Mouse (Mus musculus) CH12.LX (cell line): Measurements from ENCODE around the gene B9d2. TPM values are rescaled to one million over a fixed set of nuclear protein-coding genes. Genes with fewer than 3 reads are reported as not detected.

Experiments used
- DNase-seq: peaks from one replicate; pipeline ENCODE4 v3.0.0-alpha.2; 2013; ENCODE audit errors: extremely low read depth
- H3K27ac ChIP-seq: 2 replicates; pipeline ENCODE4 v1.5.1; 2012; ENCODE audit warnings: low read depth, mild to moderate bottlenecking, control low read depth, moderate library complexity; ENCODE audit not compliant: insufficient read depth
- H3K27me3 ChIP-seq: replicated peaks from 2 replicates; pipeline ENCODE3; 2012; ENCODE audit warnings: inconsistent platforms
- H3K36me3 ChIP-seq, 2 experiments: replicated peaks in 1 of 2; 2 replicates each; pipeline versions ENCODE3 to v1.6.1; 2012; ENCODE audit warnings: inconsistent platforms in 1 of 2, low read length in 1 of 2, mild to moderate bottlenecking in 1 of 2, mixed read lengths in 1 of 2, moderate library complexity in 1 of 2; ENCODE audit not compliant: control insufficient read depth in 1 of 2, insufficient read depth in 1 of 2
- H3K4me1 ChIP-seq, 2 experiments: 2 replicates each; pipeline ENCODE4 v1.6.1; 2012; ENCODE audit warnings: inconsistent platforms in 1 of 2, moderate library complexity in 1 of 2; ENCODE audit not compliant: insufficient read depth in 2 of 2, control insufficient read depth in 1 of 2
- H3K4me2 ChIP-seq: 2 replicates; pipeline ENCODE4 v1.6.1; 2012; ENCODE audit warnings: low read depth, mild to moderate bottlenecking, control low read depth; ENCODE audit not compliant: poor library complexity, insufficient read depth, severe bottlenecking
- H3K4me3 ChIP-seq, 3 experiments: fragments of 150-350 bp in 1 of 3; sonication (generic) in 1 of 3; replicated peaks in 1 of 3; 2 replicates each; pipeline versions ENCODE3 to v1.5.1; 2011 to 2012; ENCODE audit warnings: low read depth in 2 of 3, low read length in 2 of 3, mild to moderate bottlenecking in 2 of 3, moderate library complexity in 2 of 3, control low read depth in 1 of 3, improper control_type of control experiment in 1 of 3, inconsistent platforms in 1 of 3, mixed read lengths in 1 of 3; ENCODE audit not compliant: poor library complexity in 1 of 3
- H3K79me2 ChIP-seq: replicated peaks from 2 replicates; pipeline ENCODE4 v1.6.1; 2012; ENCODE audit warnings: mild to moderate bottlenecking, moderate library complexity; ENCODE audit not compliant: control insufficient read depth, poor library complexity, insufficient read depth, severe bottlenecking; ENCODE audit errors: extremely low read depth
- H3K9ac ChIP-seq: 2 replicates; pipeline ENCODE4 v1.6.1; 2012; ENCODE audit warnings: low read depth, mild to moderate bottlenecking, control low read depth, moderate library complexity; ENCODE audit not compliant: insufficient read depth
- H3K9me3 ChIP-seq: replicated peaks from 2 replicates; pipeline ENCODE3; 2012; ENCODE audit warnings: low read length, inconsistent platforms, mixed read lengths
- BHLHE40 ChIP-seq: IDR thresholded peaks from 2 replicates; pipeline ENCODE4 v1.6.1; 2011; ENCODE audit warnings: mild to moderate bottlenecking, low read depth, low read length, improper control_type of control experiment
- CHD2 ChIP-seq: IDR thresholded peaks from 2 replicates; pipeline ENCODE4 v1.6.1; 2011; ENCODE audit warnings: low read length, improper control_type of control experiment
- CTCF ChIP-seq, 2 experiments: IDR thresholded peaks in 1 of 2; conservative IDR thresholded peaks in 1 of 2; 2 replicates each; pipeline ENCODE4 v1.5.1; 2011 to 2012; ENCODE audit warnings: low read depth in 2 of 2, low read length in 2 of 2, improper control_type of control experiment in 1 of 2, inconsistent platforms in 1 of 2, mild to moderate bottlenecking in 1 of 2, moderate library complexity in 1 of 2
- E2F4 ChIP-seq: IDR thresholded peaks from 2 replicates; pipeline ENCODE4 v1.6.1; 2011; ENCODE audit warnings: low read depth, low read length, improper control_type of control experiment; ENCODE audit not compliant: insufficient replicate concordance
- EP300 ChIP-seq: IDR thresholded peaks from 2 replicates; pipeline ENCODE4 v1.6.1; 2011; ENCODE audit warnings: low read length, improper control_type of control experiment
- ETS1 ChIP-seq: conservative IDR thresholded peaks from 2 replicates; pipeline ENCODE4 v1.6.1; 2012; ENCODE audit warnings: low read depth, mild to moderate bottlenecking, inconsistent platforms, low read length, improper control_type of control experiment, moderate library complexity
- GABPA ChIP-seq: IDR thresholded peaks from 2 replicates; pipeline ENCODE4 v1.6.1; 2012; ENCODE audit warnings: low read depth, low read length, improper control_type of control experiment, inconsistent platforms; ENCODE audit not compliant: insufficient replicate concordance
- HCFC1 ChIP-seq: IDR thresholded peaks from 2 replicates; pipeline ENCODE4 v1.6.1; 2012; ENCODE audit warnings: low read depth, mild to moderate bottlenecking, inconsistent platforms, low read length, improper control_type of control experiment
- JUN ChIP-seq: IDR thresholded peaks from 2 replicates; pipeline ENCODE4 v1.6.1; 2011; ENCODE audit warnings: low read depth, mild to moderate bottlenecking, low read length, improper control_type of control experiment, moderate library complexity; ENCODE audit not compliant: insufficient read depth
- JUND ChIP-seq: conservative IDR thresholded peaks from 2 replicates; pipeline ENCODE4 v1.6.1; 2011; ENCODE audit warnings: low read depth, low read length, improper control_type of control experiment
- MAZ ChIP-seq: IDR thresholded peaks from 2 replicates; pipeline ENCODE4 v1.6.1; 2012; ENCODE audit warnings: low read depth, mild to moderate bottlenecking, inconsistent platforms, low read length, improper control_type of control experiment, moderate library complexity
- MEF2A ChIP-seq: IDR thresholded peaks from 2 replicates; pipeline ENCODE4 v1.6.1; 2014; ENCODE audit warnings: low read depth, mild to moderate bottlenecking, inconsistent platforms, low read length, improper control_type of control experiment, borderline replicate concordance
- MXI1 ChIP-seq: IDR thresholded peaks from 2 replicates; pipeline ENCODE4 v1.6.1; 2011; ENCODE audit warnings: mild to moderate bottlenecking, low read depth, low read length, improper control_type of control experiment
- NELFE ChIP-seq: IDR thresholded peaks from 2 replicates; pipeline ENCODE4 v1.6.1; 2011; ENCODE audit warnings: low read depth, low read length, improper control_type of control experiment
- NRF1 ChIP-seq: IDR thresholded peaks from 2 replicates; pipeline ENCODE4 v1.6.1; 2014; ENCODE audit warnings: low read depth, mild to moderate bottlenecking, inconsistent platforms, low read length, improper control_type of control experiment, moderate library complexity
- PAX5 ChIP-seq: IDR thresholded peaks from 2 replicates; pipeline ENCODE4 v1.6.1; 2012; ENCODE audit warnings: low read length, inconsistent platforms, mixed read lengths
- POLR2A ChIP-seq: IDR thresholded peaks from 2 replicates; pipeline ENCODE4 v1.6.1; 2011; ENCODE audit warnings: low read depth, mild to moderate bottlenecking, improper control_type of control experiment, low read length
- POLR2AphosphoS2 ChIP-seq: IDR thresholded peaks from 2 replicates; pipeline ENCODE4 v1.6.1; 2011; ENCODE audit warnings: low read depth, low read length, improper control_type of control experiment
- RCOR1 ChIP-seq: conservative IDR thresholded peaks from 2 replicates; pipeline ENCODE4 v1.6.1; 2012; ENCODE audit warnings: low read depth, mild to moderate bottlenecking, inconsistent platforms, low read length, improper control_type of control experiment
- SMC3 ChIP-seq: IDR thresholded peaks from 2 replicates; pipeline ENCODE4 v1.6.1; 2011; ENCODE audit warnings: low read depth, low read length, improper control_type of control experiment
- TBP ChIP-seq: conservative IDR thresholded peaks from 2 replicates; pipeline ENCODE4 v1.6.1; 2011; ENCODE audit warnings: low read depth, low read length, improper control_type of control experiment
- TCF12 ChIP-seq: IDR thresholded peaks from 2 replicates; pipeline ENCODE4 v1.6.1; 2014; ENCODE audit warnings: low read depth, mild to moderate bottlenecking, inconsistent platforms, low read length, improper control_type of control experiment
- USF1 ChIP-seq: IDR thresholded peaks from 2 replicates; pipeline ENCODE4 v1.6.1; 2014; ENCODE audit warnings: low read depth, mild to moderate bottlenecking, inconsistent platforms, low read length, improper control_type of control experiment
- USF2 ChIP-seq: conservative IDR thresholded peaks from 2 replicates; pipeline ENCODE4 v1.6.1; 2011; ENCODE audit warnings: low read depth, low read length, improper control_type of control experiment
- ZC3H11A ChIP-seq: IDR thresholded peaks from 2 replicates; pipeline ENCODE4 v1.6.1; 2012; ENCODE audit warnings: low read depth, mild to moderate bottlenecking, inconsistent platforms, low read length, improper control_type of control experiment
- ZKSCAN1 ChIP-seq: IDR thresholded peaks from 2 replicates; pipeline ENCODE4 v1.6.1; 2012; ENCODE audit warnings: low read depth, inconsistent platforms, low read length, improper control_type of control experiment, borderline replicate concordance
- ZMIZ1 ChIP-seq: IDR thresholded peaks from 2 replicates; pipeline ENCODE4 v1.6.1; 2012; ENCODE audit warnings: low read depth, mild to moderate bottlenecking, inconsistent platforms, low read length, improper control_type of control experiment
- ZNF384 ChIP-seq: IDR thresholded peaks from 2 replicates; pipeline ENCODE4 v1.6.1; 2012; ENCODE audit warnings: low read depth, low read length, improper control_type of control experiment, inconsistent platforms
- dilution Hi-C: fragments of 300-500 bp; cut with MboI; formaldehyde crosslinking; loops from 2 replicates; pipeline ENCODE4 v1.14.3; 2020; ENCODE audit warnings: low sequenced_read_pairs; ENCODE audit not compliant: extremely low pct_unique_long_range_greater_than_20kb, extremely low pct_ligation_motif_present
- in situ Hi-C: fragments of 300-500 bp; cut with MboI; formaldehyde crosslinking; loops from 3 replicates; pipeline ENCODE4 v1.14.3; 2019; ENCODE audit warnings: low sequenced_read_pairs, low pct_ligation_motif_present, low pct_unique_long_range_greater_than_20kb, mixed read lengths
- polyA plus RNA-seq: library from polyadenylated mRNA; unstranded; fragments of >175 nt; gene quantifications from 2 replicates; pipeline ENCODE4 v1.2.1, GENCODE M21; 2012; ENCODE audit warnings: low read depth; ENCODE audit not compliant: insufficient read length
- total RNA-seq, 2 experiments: library from RNA; depleted of rRNA; stranded (reverse); fragments of 300-350 nt in 1 of 2; fragments of >200 nt in 1 of 2; gene quantifications; 2 replicates each; pipeline ENCODE4 v1.2.3; 2012 to 2014

Gene B9d2
- total and polyA plus RNA-seq, 3 experiments, result 9.3 to 21.2 (median 15.8) TPM

GRCm38 (mm10) chr7:25669158-25669557 is 11.4 kb upstream of the B9d2 start:
- no peak overlapping the region for H3K9ac ChIP-seq
- H3K4me3 ChIP-seq, result no peak overlapping the region
- H3K4me1 ChIP-seq, result peaks cover 0 to 3% of the 10 kb centered on the region in 2 experiments; a peak in 1 of 4 replicates
- dilution Hi-C loops (no loop called here), in situ Hi-C loops (no loop called here)
- H3K36me3 ChIP-seq, result peaks cover 53 to 79% of the 10 kb centered on the region in 2 experiments
- no peak overlapping the region for H3K27ac ChIP-seq
- TF ChIP-seq USF1 (no peak), HCFC1 (no peak), JUN (no peak), MAZ (no peak), NELFE (no peak), ZKSCAN1 (no peak), RCOR1 (no peak), NRF1 (no peak), POLR2AphosphoS2 (no peak), BHLHE40 (no peak), ZNF384 (no peak), EP300 (no peak), GABPA (no peak), USF2 (no peak), E2F4 (no peak)
- TF ChIP-seq, all 38 proteins: peak for 0
- DNase-seq, result no peak
- H3K27me3 ChIP-seq, result no peaks in the 10 kb centered on the region
- no peak overlapping the region for H3K4me2 ChIP-seq
- H3K79me2 ChIP-seq, result no peaks in the 10 kb centered on the region
- H3K9me3 ChIP-seq, result peaks cover 3% of the 10 kb centered on the region

- no peaks in the 10 kb centered on the region for H3K79me2 ChIP-seq
- in situ Hi-C loops, result no loop called here
- DNase-seq, result no peak
- dilution Hi-C loops, result no loop called here
- peaks cover 3% of the 10 kb centered on the region for H3K9me3 ChIP-seq
- no peak overlapping the region for H3K9ac ChIP-seq
- no peak overlapping the region for H3K27ac ChIP-seq
- H3K27me3 ChIP-seq, result no peaks in the 10 kb centered on the region
- peaks cover 0 to 3% of the 10 kb centered on the region in 2 experiments; a peak in 1 of 4 replicates for H3K4me1 ChIP-seq
- H3K4me2 ChIP-seq, result no peak overlapping the region
- no peak overlapping the region for H3K4me3 ChIP-seq
- TF ChIP-seq CTCF (conservative IDR thresholded peaks at IDR 0.05 in 1 of 2, IDR thresholded peaks at IDR 0.05 in 1 of 2; ENCODE audit: low read depth in 2 of 2, low read length in 2 of 2) (no peak), JUND (no peak), PAX5 (no peak), MXI1 (no peak), CHD2 (no peak), USF1 (no peak), ZKSCAN1 (no peak), MEF2A (no peak), USF2 (no peak), POLR2AphosphoS2 (no peak), E2F4 (no peak), SMC3 (no peak), TBP (no peak), ETS1 (no peak), TCF12 (no peak), ZMIZ1 (no peak), POLR2A (no peak), ZC3H11A (no peak), ZNF384 (no peak), NELFE (no peak)
- TF ChIP-seq, all 38 proteins: peak for 0
- H3K36me3 ChIP-seq, result peaks cover 48 to 74% of the 10 kb centered on the region in 2 experiments
These were observed 10.9 kb upstream of the B9d2 start for GRCm38 (mm10) chr7:25669631-25670030.
